Mouse (Mus musculus) frontal cortex, postnatal 25 days (tissue): ENCODE data around the gene Hrasls5.

Source experiments
- DNase-seq, 2 experiments: peaks; one replicate each; pipeline ENCODE4 v3.0.0; 2022; ENCODE audit warnings: low spot score in 2 of 2

Hrasls5 gene

GRCm38 (mm10) chr19:7611942-7612757, at the start of gene Hrasls5:
Gene Hrasls5, plus strand, starts transcription at chr19:7612541.
- DNase-seq, result peak; percentile 33 to 42

GRCm38 (mm10) chr19:7562601-7563129, 49.7 kb upstream of the Hrasls5 start:
- no peak for DNase-seq

- no peak for DNase-seq
Measured at GRCm38 (mm10) chr19:7563676-7564075, 48.7 kb upstream of the Hrasls5 start.

DNA sequence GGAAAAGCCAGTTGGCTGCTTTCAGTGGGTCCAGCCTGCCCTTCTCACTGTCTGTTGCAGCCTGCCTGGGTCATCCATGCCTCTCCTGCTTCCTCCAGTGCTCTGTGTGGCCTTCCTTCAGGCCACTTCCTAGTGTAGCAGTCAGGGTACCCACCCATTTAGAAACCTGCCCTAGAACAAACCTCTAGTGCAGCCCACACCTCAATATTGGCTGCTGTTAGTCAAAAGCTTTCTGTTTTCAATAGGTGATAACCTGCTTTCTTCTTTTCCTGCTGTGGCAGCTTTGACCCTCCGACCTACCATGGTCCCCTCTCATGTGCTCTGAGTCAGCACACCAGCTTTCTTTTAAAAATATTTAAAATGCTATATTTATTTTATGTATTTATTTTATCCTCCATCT, 47.9 kb upstream of the Hrasls5 start:
- DNase-seq, result no peak

DNA sequence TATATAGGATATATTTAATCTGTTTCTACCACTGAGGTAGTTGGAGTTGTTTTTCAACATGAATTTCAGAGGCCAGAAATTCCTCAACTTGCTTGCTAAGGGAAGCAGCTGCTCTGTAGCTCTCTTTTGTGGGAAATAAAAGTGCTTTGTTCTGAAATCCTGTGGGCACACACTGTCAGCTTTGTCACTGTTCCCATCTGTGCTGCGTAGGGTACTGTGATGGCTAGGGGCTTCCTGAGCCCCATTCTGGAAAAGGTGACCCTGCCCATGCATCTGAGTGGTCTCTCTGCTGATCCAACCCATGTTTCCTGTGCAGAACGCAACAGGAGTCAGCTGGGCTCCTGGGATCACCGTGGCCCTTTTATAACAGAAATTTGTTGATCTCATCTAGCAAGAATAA, 45.5 kb upstream of the Hrasls5 start:
- no peak for DNase-seq

DNA sequence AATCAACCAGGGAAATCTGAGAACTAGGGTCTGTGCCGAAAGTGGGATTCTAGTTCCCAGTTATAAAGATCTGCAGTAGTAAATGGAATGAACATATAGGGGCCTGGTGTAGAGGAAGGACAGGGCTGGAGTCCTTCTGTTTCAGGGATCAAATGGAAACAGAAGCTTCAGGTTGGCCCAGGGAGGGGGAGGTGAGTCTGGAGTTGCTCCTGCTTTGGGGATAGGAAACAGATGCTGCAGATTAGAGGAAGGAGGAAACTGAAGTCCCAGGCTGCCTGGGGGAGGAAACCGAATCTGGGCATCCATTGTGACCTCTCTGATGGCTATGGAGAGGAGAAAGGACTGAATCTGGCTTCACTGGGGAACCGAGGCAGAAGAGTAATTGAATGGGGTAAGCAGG, 44.0 kb upstream of the Hrasls5 start:
- DNase-seq, result no peak

- no peak for DNase-seq
Measured at GRCm38 (mm10) chr19:7569650-7570049, 42.7 kb upstream of the Hrasls5 start.

- DNase-seq, result no peak
Measured at GRCm38 (mm10) chr19:7576180-7576579, 36.2 kb upstream of the Hrasls5 start.

- no peak for DNase-seq
Measured at GRCm38 (mm10) chr19:7577710-7578109, 34.6 kb upstream of the Hrasls5 start.

GRCm38 (mm10) chr19:7581042-7581441, 31.3 kb upstream of the Hrasls5 start:
- DNase-seq, result no peak

DNA sequence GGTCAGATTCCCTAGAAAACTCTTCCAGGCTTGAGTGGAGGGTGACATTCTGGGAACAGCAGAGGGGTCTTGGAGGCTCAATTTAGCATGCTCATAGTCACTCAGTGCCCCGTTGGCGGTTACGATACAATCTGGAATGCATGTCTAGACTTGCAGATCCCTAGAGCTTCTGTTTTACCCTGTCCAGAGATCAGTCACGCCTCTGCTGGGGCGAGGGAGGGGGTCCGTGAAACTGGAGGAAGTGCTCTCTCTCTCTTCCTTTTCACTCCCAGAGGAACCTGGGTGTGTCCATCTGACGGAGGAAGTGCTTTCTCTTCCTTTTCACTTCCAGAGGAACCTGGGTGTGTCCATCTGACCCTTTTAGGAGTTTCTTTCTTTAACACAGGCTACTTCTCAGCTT, 29.2 kb upstream of the Hrasls5 start:
- no peak for DNase-seq

DNA sequence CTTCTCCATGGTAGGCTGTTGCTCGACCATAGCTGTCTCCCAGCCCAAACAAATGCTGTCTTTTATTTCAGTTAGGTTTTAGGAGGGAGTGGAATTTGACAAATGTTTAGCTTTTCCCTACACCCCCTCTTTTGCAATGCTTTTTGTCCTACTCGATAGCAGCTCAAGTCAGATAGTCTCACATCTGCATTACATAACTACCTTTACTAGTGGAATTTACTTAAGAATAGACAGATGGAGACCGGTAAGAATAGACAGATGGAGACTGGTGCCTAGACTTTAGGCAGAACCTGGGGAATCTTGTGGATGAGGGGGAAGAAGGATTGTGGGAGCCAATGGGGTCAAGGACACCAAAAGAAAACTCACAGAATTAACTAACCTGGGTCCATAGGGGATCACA, 28.7 kb upstream of the Hrasls5 start:
- DNase-seq, result no peak

DNA sequence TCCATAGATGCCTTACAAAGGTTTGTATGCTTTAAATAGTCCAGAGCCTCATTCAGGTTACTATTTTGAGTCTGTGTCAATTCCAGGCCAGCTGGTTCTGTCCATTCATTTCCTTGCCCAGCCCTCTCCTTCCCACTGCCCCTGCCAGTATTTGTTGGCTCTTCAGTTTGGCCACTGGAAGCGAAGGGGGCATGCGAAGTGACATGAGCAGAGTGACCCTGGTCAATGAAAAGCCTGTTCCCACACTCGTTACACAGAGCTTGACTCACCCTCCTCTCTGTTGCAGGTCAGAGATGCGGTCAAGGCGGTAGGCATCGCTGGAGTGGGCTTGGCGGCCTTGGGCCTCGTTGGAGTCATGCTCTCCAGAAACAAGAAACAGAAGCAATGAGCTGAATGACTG, 27.1 kb upstream of the Hrasls5 start:
- no peak for DNase-seq

DNA sequence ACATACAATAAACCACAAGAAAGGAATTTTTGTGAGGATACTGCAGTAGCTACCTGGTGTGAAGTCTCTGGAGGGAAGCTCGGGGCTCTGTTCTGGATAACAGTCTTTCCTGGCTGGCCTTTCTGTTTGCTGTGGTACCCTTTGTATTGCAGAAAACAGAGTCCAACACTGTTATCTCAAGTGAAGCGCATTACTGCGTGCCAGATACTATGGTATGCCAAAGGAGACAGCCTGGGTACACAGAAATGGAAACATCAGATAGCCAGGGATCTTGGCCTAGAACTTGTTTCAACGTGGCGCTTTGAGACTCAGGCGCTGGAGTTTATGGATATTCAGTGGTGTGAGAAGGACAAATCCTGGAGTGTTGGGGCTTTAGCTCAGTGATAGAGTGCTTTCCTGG, 26.6 kb upstream of the Hrasls5 start:
- no peak for DNase-seq

DNA sequence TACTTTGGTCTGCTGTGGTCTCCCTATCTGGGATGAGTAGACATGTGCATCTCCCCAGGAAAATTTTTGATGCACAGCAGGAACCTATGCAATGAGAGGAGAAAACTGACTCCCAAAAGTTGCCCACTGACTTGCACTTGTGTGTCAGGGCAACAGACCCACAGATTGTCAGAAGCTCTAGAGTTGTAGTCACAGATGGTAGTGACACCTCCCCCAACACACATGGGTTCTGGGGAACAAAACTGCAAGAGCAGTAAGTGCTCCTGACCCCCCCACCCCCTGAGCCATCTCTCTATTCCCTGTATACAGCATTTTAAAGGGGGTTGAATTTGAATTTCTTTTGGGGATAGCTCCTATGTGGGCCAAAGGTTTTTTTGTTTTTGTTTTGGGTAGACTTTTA, 21.5 kb upstream of the Hrasls5 start:
- no peak for DNase-seq

DNA sequence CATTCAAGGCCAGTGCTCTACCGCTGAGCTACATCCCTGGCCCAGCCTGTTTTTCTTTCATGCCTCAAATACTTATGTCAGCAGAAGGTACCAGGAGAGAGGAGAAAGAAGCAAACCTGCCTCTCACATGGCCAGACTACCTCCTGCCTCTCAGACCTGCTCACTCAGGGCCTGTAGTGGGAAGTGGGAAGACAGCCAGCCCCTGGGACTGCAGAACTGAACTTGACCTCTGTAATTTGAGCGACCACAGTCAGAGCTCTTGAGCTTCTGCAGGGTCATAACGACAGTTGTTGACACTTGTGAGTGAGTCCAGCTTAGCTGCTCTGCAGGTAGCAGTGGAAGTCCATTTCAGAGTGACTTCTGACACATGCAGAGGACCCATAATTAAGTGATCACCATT, 20.3 kb upstream of the Hrasls5 start:
- DNase-seq, result no peak

DNA sequence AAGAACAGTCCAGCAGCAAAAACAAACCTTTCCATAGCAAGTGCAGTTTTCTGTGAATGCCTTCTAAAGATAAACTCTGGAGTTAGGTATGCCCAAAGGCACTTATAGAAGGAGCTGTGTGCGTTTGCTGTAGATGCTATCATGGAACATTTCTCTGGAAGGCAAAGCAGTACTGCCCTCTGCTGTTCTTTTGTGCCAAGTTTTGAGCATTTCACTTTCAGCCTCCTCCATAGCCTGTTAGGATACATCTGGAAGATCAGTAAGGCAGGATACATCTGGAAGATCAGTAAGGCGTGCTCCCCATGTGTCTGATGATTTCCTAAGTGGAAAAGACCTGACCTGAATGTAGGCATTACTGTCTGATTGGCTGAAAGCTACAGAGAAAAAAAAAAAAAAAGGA, 16.8 kb upstream of the Hrasls5 start:
- no peak for DNase-seq

- no peak for DNase-seq
Measured at GRCm38 (mm10) chr19:7598481-7598880, 13.9 kb upstream of the Hrasls5 start.

DNA sequence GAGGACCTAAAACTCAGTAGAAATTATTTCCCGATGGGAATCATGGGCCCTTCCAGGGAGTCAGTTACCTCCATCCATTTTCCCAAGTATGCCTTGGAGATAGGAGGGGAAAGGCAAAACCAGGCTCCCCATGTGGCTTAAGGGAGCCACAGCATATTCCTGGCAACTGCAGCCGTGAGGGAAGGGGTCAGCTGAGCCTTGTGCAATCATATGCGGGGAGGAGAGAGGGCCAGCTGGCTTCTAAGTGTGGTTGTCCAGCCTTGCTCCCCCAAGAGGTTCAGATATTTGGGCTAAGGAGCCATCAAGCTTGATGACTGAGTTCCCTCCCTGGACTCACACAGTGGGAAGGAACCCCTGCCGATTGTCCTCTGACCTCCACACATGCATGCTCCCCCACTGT, 10.8 kb upstream of the Hrasls5 start:
- no peak for DNase-seq

DNA sequence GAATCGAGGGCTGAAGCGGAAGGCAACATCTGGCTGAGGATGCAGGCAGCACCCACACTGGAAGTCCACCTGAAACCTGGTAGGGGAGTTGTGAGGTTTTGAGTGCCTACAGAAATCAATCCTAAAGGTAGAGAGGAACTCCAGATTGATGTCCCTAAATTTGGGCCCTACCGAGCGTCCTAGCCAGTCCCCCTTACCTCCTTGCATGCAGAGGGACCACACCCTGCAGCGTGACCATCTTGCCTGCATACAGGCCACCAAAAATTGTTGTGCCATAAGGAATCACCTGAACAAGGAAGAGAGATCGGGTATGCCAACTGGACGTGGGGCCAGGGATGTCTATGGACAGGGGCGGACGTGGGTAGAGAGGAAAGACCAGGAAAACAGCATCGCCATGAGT, 8.2 kb upstream of the Hrasls5 start:
- no peak for DNase-seq

DNA sequence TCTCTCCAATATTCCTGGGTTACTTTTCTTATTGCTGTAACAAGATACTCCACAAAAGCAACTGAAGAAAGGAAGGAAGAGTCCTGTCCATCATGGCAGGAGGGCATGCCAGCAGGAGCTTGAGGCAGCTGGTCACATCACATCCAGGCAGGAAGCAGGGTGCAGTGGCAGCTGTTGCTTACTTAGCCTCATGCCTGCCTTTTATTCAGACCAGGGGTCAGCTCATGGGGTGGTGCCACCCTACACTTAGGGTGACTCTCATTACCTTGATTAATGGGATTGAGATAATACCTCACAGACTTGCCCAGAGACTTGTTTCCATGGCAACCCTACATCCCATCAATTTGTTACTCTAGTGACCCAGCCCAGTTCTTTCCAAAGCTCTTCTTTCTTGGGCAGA, 7.3 kb upstream of the Hrasls5 start:
- DNase-seq, result no peak

- peak in 1 of 2 experiments; percentile 31 for DNase-seq
Measured at GRCm38 (mm10) chr19:7605930-7606783, 6.2 kb upstream of the Hrasls5 start.
